9 mouse cellular contexts compared by ENCODE assay signal in the genomic region with DNA sequence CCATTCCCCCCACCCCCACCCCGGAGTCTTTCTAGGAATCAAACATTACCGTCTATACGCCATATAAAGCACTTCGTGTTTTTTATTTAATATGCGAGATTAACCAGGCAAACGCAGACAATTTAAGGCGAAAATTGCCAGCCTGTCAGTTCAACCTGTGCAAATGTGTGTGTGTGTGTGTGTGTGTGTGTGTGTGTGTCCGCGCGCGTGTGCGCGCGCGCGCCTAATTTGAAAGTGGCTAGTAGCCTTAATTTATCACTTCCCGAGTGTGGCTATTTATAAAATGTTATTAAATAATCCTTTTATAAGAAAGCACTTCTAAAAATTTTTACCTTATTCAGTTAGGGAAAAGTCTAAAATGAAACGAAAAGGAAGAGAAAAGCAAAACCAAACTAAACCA.
DNase-seq lines count a peak whose midpoint lies in the region; ATAC-seq and TF ChIP-seq lines count a peak whose summit lies in the region.
"Had no signal": no experiment of that assay in that cellular context is flagged by ENCODE, and none has a peak within 500 bp of the region (broad histone marks: within the 10 kb centered on the region; RNA-seq: fewer than 3 reads in every experiment).

No protein-coding gene starts in this region.

- TF ChIP-seq CTCF in lung, postnatal 0 days (IDR thresholded peaks at IDR 0.05): no peak

- no peaks in the 10 kb centered on the region for H3K4me1 ChIP-seq in lung, postnatal 0 days (ENCODE audit: insufficient read depth, low read depth, low read length)
- H3K4me1 ChIP-seq in limb, embryonic 11.5 days (ENCODE audit: control insufficient read depth, insufficient read depth, low read length): peaks cover 12% of the 10 kb centered on the region
- no peaks in the 10 kb centered on the region for H3K4me1 ChIP-seq in stomach, embryonic 14.5 days (ENCODE audit: control insufficient read depth, insufficient read depth, low read length)
- H3K4me1 ChIP-seq: liver, embryonic 15.5 days had no signal

- peak; percentile 39 to 48 for DNase-seq in cerebellum, postnatal 14 days
- DNase-seq in cerebellum, adult 9-10 months: no peak
- no peak for DNase-seq in lung, postnatal 0 days (ENCODE audit: low spot score)
- no peak for DNase-seq in lung, postnatal 25 days (ENCODE audit: low spot score)
- DNase-seq in limb, embryonic 11.5 days (ENCODE audit: low spot score): no peak
- DNase-seq in urinary bladder, postnatal 36 days (ENCODE audit: low spot score in 2 of 2): no peak

- H3K9me3 ChIP-seq in lung, postnatal 0 days (ENCODE audit: low read length): no peaks in the 10 kb centered on the region
- H3K9me3 ChIP-seq in limb, embryonic 11.5 days (ENCODE audit: control insufficient read depth, low read length): no peaks in the 10 kb centered on the region
- no peaks in the 10 kb centered on the region for H3K9me3 ChIP-seq in stomach, embryonic 14.5 days (ENCODE audit: control insufficient read depth, low read depth, low read length)
- H3K9me3 ChIP-seq: liver, embryonic 15.5 days had no signal

- H3K27me3 ChIP-seq in lung, postnatal 0 days (replicated peaks; ENCODE audit: insufficient read depth, low read length): peaks cover 43% of the 10 kb centered on the region
- peaks cover 34% of the 10 kb centered on the region for H3K27me3 ChIP-seq in limb, embryonic 11.5 days (ENCODE audit: control insufficient read depth, insufficient read depth, low read length)
- H3K27me3 ChIP-seq in stomach, embryonic 14.5 days (ENCODE audit: control insufficient read depth, insufficient read depth, low read length): peaks cover 28% of the 10 kb centered on the region

- WGBS in lung, postnatal 0 days: 3% methylated on average over 18 of the region's 18 CpGs
- 2% methylated on average over 18 of the region's 18 CpGs for WGBS in limb, embryonic 11.5 days
- WGBS in stomach, embryonic 14.5 days: 1% methylated on average over 18 of the region's 18 CpGs

- H3K9ac ChIP-seq in lung, postnatal 0 days (replicated peaks; ENCODE audit: low read depth): no peak overlapping the region
- no peak overlapping the region for H3K9ac ChIP-seq in limb, embryonic 11.5 days (ENCODE audit: low read length)
- no peak overlapping the region for H3K9ac ChIP-seq in stomach, embryonic 14.5 days (replicated peaks; ENCODE audit: low read depth, low read length)
- H3K9ac ChIP-seq: liver, embryonic 15.5 days had no signal

- H3K36me3 ChIP-seq in lung, postnatal 0 days (ENCODE audit: insufficient read depth, low read length): no peaks in the 10 kb centered on the region
- H3K36me3 ChIP-seq in limb, embryonic 11.5 days (ENCODE audit: control insufficient read depth, insufficient read depth, low read length): no peaks in the 10 kb centered on the region
- H3K36me3 ChIP-seq in stomach, embryonic 14.5 days (ENCODE audit: control insufficient read depth, insufficient read depth, low read length): no peaks in the 10 kb centered on the region
- H3K36me3 ChIP-seq: liver, embryonic 15.5 days had no signal

- no peak for TF ChIP-seq EP300 in lung, postnatal 0 days (IDR thresholded peaks at IDR 0.05)

- ATAC-seq in lung, postnatal 0 days: no peak
- no peak for ATAC-seq in limb, embryonic 11.5 days (ENCODE audit: insufficient number of reproducible peaks, low FRiP score, low TSS enrichment, low read depth)
- no peak for ATAC-seq in stomach, embryonic 14.5 days (ENCODE audit: insufficient number of reproducible peaks, insufficient read depth, low FRiP score, low read depth)
- ATAC-seq in frontal cortex, adult (ENCODE audit: low TSS enrichment): no peak

- peak overlapping the region; percentile 33 for H3K4me2 ChIP-seq in lung, postnatal 0 days (replicated peaks; ENCODE audit: low read depth, low read length)
- H3K4me2 ChIP-seq in limb, embryonic 11.5 days (ENCODE audit: low read depth, severe bottlenecking): peak overlapping the region; percentile 49
- no peak overlapping the region; the same call in 1 of the 2 replicates for H3K4me2 ChIP-seq in stomach, embryonic 14.5 days (replicated peaks; ENCODE audit: low read depth, low read length)
- H3K4me2 ChIP-seq: liver, embryonic 15.5 days had no signal

- H3K4me3 ChIP-seq in lung, postnatal 0 days (ENCODE audit: low read depth, low read length): peak overlapping the region; percentile 24
- H3K4me3 ChIP-seq in limb, embryonic 11.5 days (ENCODE audit: low read depth, low read length): no peak overlapping the region
- peak overlapping the region; percentile 8; the same call in 1 of the 2 replicates for H3K4me3 ChIP-seq in stomach, embryonic 14.5 days (ENCODE audit: low read depth, low read length)
- H3K4me3 ChIP-seq: liver, embryonic 15.5 days had no signal

- H3K27ac ChIP-seq in lung, postnatal 0 days (ENCODE audit: low read length): no peak overlapping the region
- H3K27ac ChIP-seq in limb, embryonic 11.5 days (replicated peaks; ENCODE audit: low read depth, low read length): no peak overlapping the region
- no peak overlapping the region for H3K27ac ChIP-seq in stomach, embryonic 14.5 days (ENCODE audit: low read length)
- H3K27ac ChIP-seq: liver, embryonic 15.5 days had no signal

Comparison
In these comparisons a context has a peak if more than half of its experiments do, and no peak if none do; other contexts are left out.
1. DNase-seq: peak in cerebellum, postnatal 14 days (2 of 2); none in cerebellum, adult 9-10 months (single experiment), lung, postnatal 0 days (single experiment), lung, postnatal 25 days (single experiment), limb, embryonic 11.5 days (single experiment) and urinary bladder, postnatal 36 days (0 of 2).